Mouse (Mus musculus): ENCODE results near the gene Wdr43.
A peak's percentile ranks its signal among the peaks of the same experiment; 100 is the strongest.
"Not testable (repeated sequence)": the region's sequence is repeated elsewhere in the genome, so short reads cannot be mapped to it uniquely, and the experiment has no call there.

Wdr43 gene

GRCm38 (mm10) chr17:71615638-71616318, at the start of gene Wdr43:
Gene Wdr43, plus strand, starts transcription at chr17:71615895.
- DNase-seq (ENCODE audit: inconsistent ontology term), result peak; percentile 97

DNA sequence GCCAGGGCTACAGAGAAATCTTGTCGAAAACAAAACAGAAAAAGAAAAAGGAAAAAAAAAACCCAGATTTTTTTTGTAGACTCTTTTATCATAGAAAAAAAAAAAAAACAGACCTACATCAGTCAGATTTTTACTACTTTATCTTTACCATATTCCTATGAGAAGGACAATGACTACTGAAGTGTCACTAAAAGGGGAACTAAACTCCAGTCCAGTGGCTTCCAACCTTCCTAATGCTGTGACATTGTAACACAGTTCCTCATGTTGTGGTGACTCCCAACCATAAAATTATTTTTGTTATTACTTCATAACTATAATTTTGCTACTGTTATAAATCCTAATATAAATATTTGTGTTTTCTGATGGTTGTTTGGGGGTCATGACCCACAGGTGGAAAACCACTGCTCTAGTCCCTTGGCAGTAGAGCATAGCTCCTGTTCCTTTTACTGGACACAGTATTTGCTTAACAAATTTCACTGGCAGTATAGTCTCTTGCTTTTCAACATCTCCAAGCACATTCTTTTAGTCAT, 36.5 kb upstream of the Wdr43 start:
- DNase-seq (ENCODE audit: inconsistent ontology term), result no peak

GRCm38 (mm10) chr17:71597881-71598658, 17.6 kb upstream of the Wdr43 start:
- DNase-seq (ENCODE audit: inconsistent ontology term), result no peak

- DNase-seq (ENCODE audit: inconsistent ontology term), result peak; percentile 91
Measured at GRCm38 (mm10) chr17:71598659-71599554, 16.8 kb upstream of the Wdr43 start.

- peak; percentile 36 for DNase-seq (ENCODE audit: inconsistent ontology term)
Measured at GRCm38 (mm10) chr17:71616319-71617032, 781 bp downstream of the Wdr43 start.

GRCm38 (mm10) chr17:71617033-71617362, 1.3 kb downstream of the Wdr43 start:
- DNase-seq (ENCODE audit: inconsistent ontology term), result no peak

GRCm38 (mm10) chr17:71617974-71618373, 2.3 kb downstream of the Wdr43 start:
- peak; percentile 26 for DNase-seq (ENCODE audit: inconsistent ontology term)

DNA sequence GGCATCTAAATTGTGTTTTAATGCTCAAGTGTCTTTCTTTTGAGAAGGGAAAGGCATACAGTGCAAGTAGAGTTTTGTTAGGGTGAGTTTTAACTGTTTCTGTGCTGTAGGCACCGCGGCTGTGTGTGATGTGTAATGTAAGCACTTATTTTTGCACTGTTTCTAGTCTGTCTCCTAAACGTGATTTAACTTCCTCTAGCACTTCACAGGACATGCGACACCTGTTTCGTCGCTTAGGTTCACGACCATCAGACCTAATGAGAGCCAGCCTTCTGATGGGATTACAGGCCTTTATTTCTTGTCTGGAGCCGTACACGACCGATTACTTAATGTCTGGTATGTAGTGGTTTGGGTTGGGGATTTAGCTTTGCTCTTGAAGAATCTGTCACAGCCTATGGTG, 16.1 kb downstream of the Wdr43 start:
- DNase-seq (ENCODE audit: inconsistent ontology term), result no peak

DNA sequence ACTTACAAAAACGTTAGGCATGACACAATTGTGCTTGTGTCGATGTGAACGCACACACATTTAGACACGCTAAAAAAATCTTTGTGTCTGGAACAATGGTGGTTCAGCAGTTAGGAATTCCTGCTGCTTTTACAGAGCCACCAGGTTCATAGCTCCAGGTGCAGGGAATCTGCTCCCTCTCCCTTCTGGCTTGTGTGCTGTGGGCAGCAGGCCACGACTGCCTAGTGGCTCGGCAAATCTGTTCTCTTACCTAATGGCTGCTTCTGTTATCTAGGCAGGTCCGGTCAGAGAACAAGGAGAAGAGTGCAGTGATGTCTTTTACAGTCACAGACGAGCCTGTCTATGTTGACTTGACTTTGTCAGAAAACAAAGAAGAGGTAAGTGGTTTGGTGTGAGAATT, 17.7 kb downstream of the Wdr43 start:
- DNase-seq (ENCODE audit: inconsistent ontology term), result no peak

DNA sequence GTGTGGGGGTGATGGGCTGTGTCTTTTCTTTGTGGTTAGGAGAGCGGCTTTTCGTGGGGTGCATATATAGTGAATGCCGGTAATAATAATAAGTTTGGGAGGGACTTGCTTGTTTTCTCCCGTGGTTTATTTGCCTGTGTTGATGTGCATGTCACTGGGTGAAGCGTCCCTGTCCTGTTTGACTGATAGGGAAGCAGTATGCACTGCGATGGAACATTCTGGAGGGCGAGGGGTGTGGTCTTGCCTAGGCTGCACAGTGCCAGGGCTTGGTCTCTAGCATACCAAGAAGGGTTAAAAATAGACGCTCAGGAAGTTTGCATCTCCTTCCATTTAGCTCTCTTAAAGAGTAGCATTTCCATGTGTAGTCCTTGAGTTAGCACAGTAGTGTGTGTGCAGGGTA, 21.1 kb downstream of the Wdr43 start:
- DNase-seq (ENCODE audit: inconsistent ontology term), result no peak

GRCm38 (mm10) chr17:71637750-71638265, 22.1 kb downstream of the Wdr43 start:
- no peak for DNase-seq (ENCODE audit: inconsistent ontology term)

DNA sequence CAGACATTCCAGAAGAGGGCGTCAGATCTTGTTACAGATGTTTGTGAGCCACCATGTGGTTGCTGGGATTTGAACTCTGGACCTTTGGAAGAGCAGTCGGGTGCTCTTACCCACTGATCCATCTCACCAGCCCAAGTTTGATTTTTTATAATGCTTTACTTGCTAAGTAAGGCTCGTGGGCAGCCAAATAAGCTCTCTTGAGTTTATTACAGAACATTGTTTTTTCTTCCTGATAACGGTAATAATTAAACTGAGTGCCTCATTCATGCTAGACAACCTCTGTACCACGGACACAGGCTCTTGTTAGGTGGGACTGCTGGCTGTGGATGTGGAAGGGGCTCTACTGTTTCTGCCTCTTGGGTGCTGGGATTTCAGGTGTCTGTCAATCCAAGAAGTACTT, 23.4 kb downstream of the Wdr43 start:
- DNase-seq (ENCODE audit: inconsistent ontology term), result not testable (repeated sequence)

- DNase-seq (ENCODE audit: inconsistent ontology term), result no peak
Measured at GRCm38 (mm10) chr17:71640421-71641085, 24.9 kb downstream of the Wdr43 start.

GRCm38 (mm10) chr17:71642190-71642589, 26.5 kb downstream of the Wdr43 start:
- no peak for DNase-seq (ENCODE audit: inconsistent ontology term)

DNA sequence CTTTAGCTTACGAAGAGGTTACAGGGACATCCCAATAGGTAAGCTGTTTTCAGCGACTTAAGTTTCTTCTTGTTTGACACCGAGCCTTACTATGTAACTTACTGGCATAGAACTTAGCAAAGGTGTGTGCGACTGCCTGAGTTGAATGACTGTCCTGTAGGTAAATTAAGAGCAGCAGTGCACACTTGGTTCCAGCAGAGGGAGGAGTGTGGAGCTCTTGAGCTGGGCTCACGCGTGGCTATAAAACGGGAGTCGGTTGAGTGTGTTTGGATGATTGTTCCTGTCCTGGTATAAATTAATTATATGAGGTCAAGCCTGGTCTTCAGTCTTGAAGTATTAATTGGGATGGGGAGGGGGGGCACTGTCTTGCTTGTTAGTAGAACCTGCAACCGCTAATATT, 34.3 kb downstream of the Wdr43 start:
- no peak for DNase-seq (ENCODE audit: inconsistent ontology term)

DNA sequence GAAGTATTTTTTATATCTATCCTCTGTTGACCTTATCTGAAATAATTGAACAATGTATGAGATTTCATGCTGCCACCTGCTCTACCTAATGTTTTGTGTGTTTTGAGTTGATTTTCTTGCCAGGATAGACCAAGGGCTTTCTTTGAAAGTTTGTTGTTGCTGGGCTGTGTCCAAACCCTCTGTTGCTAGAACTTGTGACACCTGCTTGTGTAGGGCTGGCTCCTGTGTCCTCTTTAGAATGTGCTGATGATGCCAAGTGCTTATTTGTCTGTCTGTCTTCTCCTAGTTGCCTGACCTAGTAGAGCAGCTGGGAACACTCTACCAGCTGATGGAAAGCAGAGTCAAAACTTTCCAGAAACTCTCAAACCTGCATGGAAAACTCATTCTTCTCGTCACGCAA, 36.8 kb downstream of the Wdr43 start:
- no peak for DNase-seq (ENCODE audit: inconsistent ontology term)

GRCm38 (mm10) chr17:71652934-71653333, 37.2 kb downstream of the Wdr43 start:
- DNase-seq (ENCODE audit: inconsistent ontology term), result no peak

GRCm38 (mm10) chr17:71657521-71657920, 41.8 kb downstream of the Wdr43 start:
- DNase-seq (ENCODE audit: inconsistent ontology term), result no peak

- no peak for DNase-seq (ENCODE audit: inconsistent ontology term)
Measured at GRCm38 (mm10) chr17:71658666-71659065, 43.0 kb downstream of the Wdr43 start.

- DNase-seq (ENCODE audit: inconsistent ontology term), result no peak
Measured at GRCm38 (mm10) chr17:71660390-71660789, 44.7 kb downstream of the Wdr43 start.
